Mouse (Mus musculus) MEL (cell line): ENCODE measurements around the gene Rpp21.

Experiments used
- CHD1 ChIP-seq: IDR thresholded peaks from 2 replicates; pipeline ENCODE4 v1.6.1; 2012; ENCODE audit warnings: low read depth, mild to moderate bottlenecking, inconsistent platforms, low read length, improper control_type of control experiment
- CTCF ChIP-seq, 3 experiments: IDR thresholded peaks in 2 of 3; conservative IDR thresholded peaks in 1 of 3; 2 replicates each; pipeline ENCODE4 v1.5.1; 2011 to 2012; ENCODE audit warnings: low read length in 3 of 3, low read depth in 2 of 3, mild to moderate bottlenecking in 2 of 3, improper control_type of control experiment in 1 of 3, inconsistent platforms in 1 of 3, mixed read lengths in 1 of 3, moderate library complexity in 1 of 3; ENCODE audit not compliant: control insufficient read depth in 1 of 3, insufficient read depth in 1 of 3, poor library complexity in 1 of 3, severe bottlenecking in 1 of 3
- EP300 ChIP-seq, 2 experiments: IDR thresholded peaks; 2 replicates each; pipeline ENCODE4 v1.6.1; 2011; ENCODE audit warnings: improper control_type of control experiment in 2 of 2, low read length in 2 of 2, low read depth in 1 of 2, mild to moderate bottlenecking in 1 of 2
- JUND ChIP-seq: IDR thresholded peaks from 2 replicates; pipeline ENCODE4 v1.6.1; 2011; ENCODE audit warnings: low read depth, mild to moderate bottlenecking, improper control_type of control experiment, low read length
- MYC ChIP-seq: IDR thresholded peaks from 2 replicates; pipeline ENCODE4 v1.6.1; 2011; ENCODE audit warnings: low read depth, mild to moderate bottlenecking, low read length, improper control_type of control experiment, moderate library complexity
- POLR2A ChIP-seq, 2 experiments: IDR thresholded peaks; 2 replicates each; pipeline ENCODE4 v1.6.1; 2011 to 2012; ENCODE audit warnings: low read length in 2 of 2, mild to moderate bottlenecking in 2 of 2, control low read depth in 1 of 2, improper control_type of control experiment in 1 of 2, low read depth in 1 of 2, moderate library complexity in 1 of 2; ENCODE audit not compliant: control insufficient read depth in 1 of 2, insufficient read depth in 1 of 2, poor library complexity in 1 of 2
- TBP ChIP-seq: IDR thresholded peaks from 2 replicates; pipeline ENCODE4 v1.8.0; 2011; ENCODE audit warnings: low read depth, low read length, improper control_type of control experiment

DNA sequence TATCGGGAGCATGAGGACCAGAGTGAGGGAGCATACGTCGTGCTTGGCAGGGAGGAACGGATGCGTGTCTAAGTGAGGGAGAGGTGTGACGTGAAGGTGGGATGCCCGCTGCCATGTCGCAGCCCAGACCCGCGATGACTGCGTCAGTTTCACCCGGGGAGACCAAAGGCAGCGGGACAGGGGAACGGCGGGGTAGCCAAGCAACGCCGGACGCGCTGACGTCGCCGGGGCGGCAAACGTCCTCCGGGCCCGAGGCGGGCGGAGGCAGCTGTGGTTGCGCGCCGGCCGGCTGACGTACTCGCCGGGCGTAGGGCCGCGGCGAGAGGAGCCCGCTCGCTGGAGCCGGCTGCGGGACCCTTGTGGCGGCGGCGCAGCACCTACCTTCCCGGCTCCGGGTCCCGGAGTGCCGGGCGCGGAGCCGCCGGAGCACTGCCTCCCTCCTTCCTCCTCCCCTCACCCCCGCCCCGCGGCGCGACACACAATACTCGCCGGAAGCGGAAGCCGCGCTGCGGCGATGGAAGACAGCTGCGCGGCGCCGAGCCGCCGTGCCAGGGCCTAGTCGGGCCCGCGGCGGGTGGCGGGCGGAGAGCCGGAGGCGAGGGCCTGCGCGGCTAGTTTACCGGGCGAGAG lies 13.2 kb upstream of the Rpp21 start:
- TF ChIP-seq CTCF (IDR thresholded peaks at IDR 0.05 in 2 of 3, conservative IDR thresholded peaks at IDR 0.05 in 1 of 3; ENCODE audit: control insufficient read depth in 1 of 3, insufficient read depth in 1 of 3, low read depth in 2 of 3, low read length in 3 of 3, poor library complexity in 1 of 3, severe bottlenecking in 1 of 3) (no peak), CHD1 (no peak), EP300 (IDR thresholded peaks at IDR 0.05; ENCODE audit: low read depth in 1 of 2, low read length in 2 of 2) (no peak), JUND (no peak), MYC (0 out of 2 replicates have a peak, but pooled peaks have one; percentile 26), POLR2A (IDR thresholded peaks at IDR 0.05; ENCODE audit: control insufficient read depth in 1 of 2, insufficient read depth in 1 of 2, low read depth in 1 of 2, low read length in 2 of 2, poor library complexity in 1 of 2) (peak; percentile 75 to 91; a peak in 3 of 4 replicates), TBP (no peak)
